Mouse (Mus musculus) stomach, postnatal 0 days (tissue): ENCODE results near the gene Wdr72.

Experiments
- CTCF ChIP-seq: IDR thresholded peaks from 2 replicates; pipeline ENCODE4 v1.5.1; 2016; ENCODE audit warnings: antibody characterized with exemption, low read depth, mild to moderate bottlenecking, moderate library complexity
- EP300 ChIP-seq: optimal IDR thresholded peaks from 2 replicates; pipeline ENCODE3; 2016; ENCODE audit warnings: antibody characterized with exemption

DNA sequence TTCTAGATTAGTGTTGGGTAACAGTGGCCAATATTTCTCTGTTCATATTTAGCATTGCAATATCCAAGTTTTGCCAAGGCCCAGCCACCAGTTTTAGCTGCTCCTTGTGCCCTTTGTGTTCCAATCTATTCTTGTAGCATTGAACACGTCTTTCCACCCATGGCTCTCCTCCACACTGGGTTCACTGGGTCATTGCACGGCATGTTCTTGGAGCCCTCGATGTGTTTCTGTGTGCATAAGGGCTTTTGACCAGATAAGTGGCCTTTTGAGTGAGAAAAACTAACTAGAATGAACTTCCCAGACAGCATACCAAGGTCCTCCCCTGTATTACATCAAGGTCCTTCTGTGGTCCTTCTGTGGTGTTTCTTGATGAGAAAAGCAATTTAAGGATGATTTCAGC is 184.3 kb downstream of the Wdr72 start:
- TF ChIP-seq CTCF: no peak
- TF ChIP-seq EP300: no peak
